Mouse (Mus musculus) liver, embryonic 15.5 days (tissue): ENCODE measurements around the gene Suco. TPM values are rescaled to one million over a fixed set of nuclear protein-coding genes. Genes with fewer than 3 reads are reported as not detected.

Experiments used
- ATAC-seq: fragments of 200-750 bp; cut with Nextera tagmentation; 2 replicates; pipeline ENCODE4 v1.8.0; 2017; ENCODE audit warnings: moderate number of reproducible peaks, mild to moderate bottlenecking, moderate library complexity; ENCODE audit not compliant: insufficient read depth
- H3K27ac ChIP-seq: fragments of 300-500 bp; sonication (generic); replicated peaks from 2 replicates; pipeline ENCODE4 v1.5.1; 2015; ENCODE audit warnings: mild to moderate bottlenecking, inconsistent platforms
- H3K27me3 ChIP-seq: fragments of 300-500 bp; sonication (generic); 2 replicates; pipeline ENCODE4 v1.6.1; 2015; ENCODE audit warnings: mild to moderate bottlenecking, inconsistent platforms
- H3K36me3 ChIP-seq: fragments of 300-500 bp; sonication (generic); replicated peaks from 2 replicates; pipeline ENCODE4 v1.6.1; 2015; ENCODE audit warnings: moderate library complexity, mild to moderate bottlenecking, inconsistent platforms
- H3K4me1 ChIP-seq: fragments of 300-500 bp; sonication (generic); replicated peaks from 2 replicates; pipeline ENCODE4 v1.6.1; 2015; ENCODE audit warnings: inconsistent platforms
- H3K4me2 ChIP-seq: fragments of 300-500 bp; sonication (generic); 2 replicates; pipeline ENCODE4 v1.6.1; 2015; ENCODE audit warnings: moderate library complexity, mild to moderate bottlenecking, inconsistent platforms
- H3K4me3 ChIP-seq: fragments of 300-500 bp; sonication (generic); replicated peaks from 2 replicates; pipeline ENCODE4 v1.5.1; 2015; ENCODE audit warnings: mild to moderate bottlenecking, inconsistent platforms
- H3K9ac ChIP-seq: fragments of 300-500 bp; sonication (generic); 2 replicates; pipeline ENCODE4 v1.6.1; 2015; ENCODE audit warnings: moderate library complexity, mild to moderate bottlenecking, inconsistent platforms
- H3K9me3 ChIP-seq: fragments of 300-500 bp; sonication (generic); replicated peaks from 2 replicates; pipeline ENCODE4 v1.6.1; 2016; ENCODE audit warnings: inconsistent platforms
- WGBS: fragments of 180-500 bp; shearing (Covaris S2); methylation state at CpG from one replicate; pipeline ENCODE4 v1.1.7; 2015; ENCODE audit warnings: mixed read lengths; ENCODE audit not compliant: insufficient replicate concordance; 5-methylcytosine and 5-hydroxymethylcytosine counted together
- polyA plus RNA-seq: library from polyadenylated mRNA; unstranded; fragments of >200 nt; fragmentation: Nextera tagmentation; extraction: Ambion mirVana; gene quantifications from 2 replicates; pipeline ENCODE4 v1.2.1, GENCODE M21; 2015

Gene Suco
- polyA plus RNA-seq, 1 experiment from 2014 or later: 11.1 TPM

DNA sequence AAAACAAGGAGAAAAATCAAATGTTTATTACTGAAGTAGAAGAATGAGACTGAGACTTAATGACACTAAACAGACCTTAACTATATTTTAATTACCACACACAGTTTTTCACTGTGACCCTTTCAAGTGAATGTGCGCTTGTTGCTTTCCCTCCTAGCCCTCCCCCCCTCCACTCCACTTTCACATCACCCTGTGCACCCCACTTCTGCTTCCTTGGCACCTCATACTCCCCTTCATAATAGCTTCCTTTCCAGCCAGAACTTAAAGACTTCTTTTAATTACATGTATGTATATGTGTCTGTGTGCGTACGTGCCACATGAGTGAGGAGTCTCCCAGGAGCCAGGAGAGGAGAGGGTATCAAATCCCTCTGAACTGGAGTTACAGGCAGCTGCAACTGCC lies 12.3 kb upstream of the Suco start:
- H3K4me3 ChIP-seq: no peak overlapping the region
- H3K9ac ChIP-seq: no peak overlapping the region
- peaks cover 34% of the 10 kb centered on the region for H3K4me1 ChIP-seq
- H3K27ac ChIP-seq: no peak overlapping the region
- ATAC-seq: no peak
- H3K36me3 ChIP-seq: no peaks in the 10 kb centered on the region
- WGBS: 95% methylated on average over 3 of the region's 3 CpGs
- H3K4me2 ChIP-seq: no peak overlapping the region
- no peaks in the 10 kb centered on the region for H3K27me3 ChIP-seq
- H3K9me3 ChIP-seq: no peaks in the 10 kb centered on the region

DNA sequence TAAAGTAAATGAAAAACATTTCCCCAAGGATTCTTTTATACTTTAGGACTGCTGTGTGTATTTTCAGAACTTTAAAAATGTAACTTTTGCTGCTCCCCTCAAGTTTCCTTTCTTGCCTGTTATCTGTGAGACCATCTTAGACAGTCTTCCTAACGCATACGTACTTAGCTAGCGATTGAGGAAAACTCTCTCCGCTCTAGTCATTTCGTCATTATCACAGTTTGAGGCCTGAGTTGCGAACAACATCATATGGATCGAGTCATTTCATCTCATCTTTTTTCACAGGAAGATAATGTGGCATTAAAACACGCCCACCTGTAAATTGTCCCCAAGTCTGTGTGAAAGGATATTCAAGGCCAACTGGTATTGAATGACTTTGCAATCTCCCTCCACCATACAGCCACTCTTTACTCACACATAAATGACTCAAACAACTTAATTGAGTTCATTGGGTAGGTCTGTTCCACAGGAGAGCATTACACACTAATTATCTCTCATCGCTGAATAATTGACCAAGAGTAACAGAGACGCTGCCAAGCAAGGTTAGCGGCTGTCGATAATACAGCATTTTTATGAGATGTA lies 11.3 kb upstream of the Suco start:
- Histone ChIP-seq H3K27ac (no peak overlapping the region), H3K9me3 (no peaks in the 10 kb centered on the region), H3K4me2 (no peak overlapping the region), H3K36me3 (no peaks in the 10 kb centered on the region), H3K4me1 (peaks cover 24% of the 10 kb centered on the region), H3K4me3 (no peak overlapping the region), H3K27me3 (no peaks in the 10 kb centered on the region), H3K9ac (no peak overlapping the region)
- WGBS: 45% methylated on average over 12 of the region's 12 CpGs
- no peak for ATAC-seq

DNA sequence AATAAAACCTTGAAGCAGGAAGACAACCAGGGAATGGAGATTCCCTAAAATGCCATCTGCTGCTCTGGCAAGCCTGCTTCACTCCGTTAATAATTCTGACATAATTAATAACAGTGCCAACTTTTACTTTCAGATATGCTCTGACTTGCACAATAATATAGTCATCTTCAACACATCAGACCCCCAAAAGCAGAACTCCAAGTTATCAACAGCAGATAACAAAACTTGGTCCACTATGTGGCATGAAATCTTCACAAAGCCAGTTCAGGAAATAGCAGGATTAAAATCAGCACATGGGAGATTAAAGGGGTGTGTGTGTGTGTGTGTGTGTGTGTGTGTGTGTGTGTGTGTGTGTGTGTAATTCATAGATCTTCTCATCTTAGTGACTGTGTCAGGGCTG lies 9.3 kb upstream of the Suco start:
- Histone ChIP-seq H3K9me3 (no peaks in the 10 kb centered on the region), H3K9ac (no peak overlapping the region), H3K27ac (no peak overlapping the region), H3K4me2 (no peak overlapping the region), H3K27me3 (no peaks in the 10 kb centered on the region), H3K36me3 (no peaks in the 10 kb centered on the region), H3K4me3 (no peak overlapping the region), H3K4me1 (0 out of 2 replicates have a peak, but pooled peaks cover 13% of the 10 kb centered on the region)
- WGBS: 58% methylated on average over 1 of the region's 1 CpGs
- ATAC-seq: no peak

DNA sequence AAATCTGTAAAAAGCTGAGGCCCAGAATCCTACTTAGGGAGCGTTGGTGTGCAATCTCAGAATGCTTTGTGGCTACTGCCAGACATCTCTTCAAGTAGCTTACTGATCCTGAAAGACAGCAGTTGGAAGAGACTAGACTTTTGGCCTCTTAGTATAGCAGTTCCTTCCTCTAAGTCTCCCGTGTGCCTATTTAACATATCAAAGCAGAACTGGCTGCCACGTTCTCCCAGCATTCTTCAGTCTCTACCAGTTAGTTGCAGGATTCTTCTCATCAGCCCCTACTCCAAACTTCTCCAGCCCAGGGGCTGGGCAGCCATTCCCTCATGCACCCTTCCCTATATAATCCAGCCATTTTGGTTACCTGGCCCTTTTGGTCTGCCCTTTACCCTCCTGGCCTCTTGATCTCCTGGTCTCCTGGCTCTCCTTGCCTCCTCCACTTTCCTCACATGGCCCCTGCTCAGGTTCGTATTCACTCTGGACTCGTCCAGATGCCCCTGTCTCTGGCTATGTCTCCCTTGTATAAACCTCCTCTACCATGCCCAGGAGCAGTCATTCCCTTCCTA lies 1.2 kb upstream of the Suco start:
- Histone ChIP-seq H3K9me3 (no peaks in the 10 kb centered on the region), H3K9ac (peak overlapping the region; percentile 99), H3K27ac (peak overlapping the region; percentile 100), H3K4me2 (peak overlapping the region; percentile 80), H3K4me3 (peak overlapping the region; percentile 97), H3K27me3 (no peaks in the 10 kb centered on the region; the same call in 1 of the 2 replicates), H3K36me3 (no peaks in the 10 kb centered on the region), H3K4me1 (peaks cover 21% of the 10 kb centered on the region)
- ATAC-seq: no peak
- 26% methylated on average over 5 of the region's 5 CpGs for WGBS

DNA sequence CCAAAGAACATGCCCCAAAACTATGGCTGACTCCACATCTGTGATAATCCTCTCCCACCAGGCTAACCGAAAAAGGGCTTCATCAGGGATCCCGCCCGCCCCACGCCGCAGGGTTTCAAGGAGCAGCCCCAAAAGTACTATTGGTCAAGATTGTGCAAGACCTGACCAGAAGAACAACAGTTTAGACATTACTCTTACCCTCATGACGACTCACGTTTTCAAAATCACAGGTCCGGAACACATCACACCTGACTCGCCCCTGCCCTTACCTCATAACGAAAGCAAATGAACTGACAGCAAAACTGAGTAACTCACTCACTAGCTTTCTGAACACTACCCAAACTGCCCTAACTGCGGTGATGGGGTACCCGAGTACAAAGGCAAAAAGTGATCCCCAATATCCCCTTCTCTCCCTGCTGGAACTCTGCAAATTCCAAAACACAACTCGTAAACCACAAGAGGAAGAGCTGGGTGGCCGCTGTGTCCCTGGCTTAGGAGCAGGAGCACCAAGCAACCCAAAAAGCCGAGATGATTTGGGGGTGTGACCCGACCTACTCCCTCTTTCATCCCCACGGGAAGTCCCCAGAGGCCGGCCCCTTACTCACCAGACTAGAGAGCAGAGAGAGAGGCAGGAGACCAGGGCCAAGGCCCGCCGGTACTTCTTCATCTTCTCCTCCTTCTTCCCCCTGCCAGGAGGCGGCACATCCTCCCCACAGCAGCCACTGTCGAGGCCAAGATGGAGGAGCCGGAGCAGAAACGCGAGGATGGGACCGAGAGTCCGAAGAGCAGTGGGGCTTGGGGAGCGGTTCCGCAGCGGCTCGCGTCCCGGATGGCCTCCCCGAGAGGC lies 553 bp downstream of the Suco start:
- peak overlapping the region; percentile 100 for H3K27ac ChIP-seq
- H3K4me3 ChIP-seq: peak overlapping the region; percentile 97
- H3K36me3 ChIP-seq: no peaks in the 10 kb centered on the region
- no peaks in the 10 kb centered on the region for H3K9me3 ChIP-seq
- H3K4me1 ChIP-seq: peaks cover 21% of the 10 kb centered on the region
- peak overlapping the region; percentile 67 for H3K4me2 ChIP-seq
- no peaks in the 10 kb centered on the region; the same call in 1 of the 2 replicates for H3K27me3 ChIP-seq
- WGBS: under 1% methylated on average over 34 of the region's 34 CpGs
- peak; percentile 7 for ATAC-seq
- H3K9ac ChIP-seq: peak overlapping the region; percentile 99

DNA sequence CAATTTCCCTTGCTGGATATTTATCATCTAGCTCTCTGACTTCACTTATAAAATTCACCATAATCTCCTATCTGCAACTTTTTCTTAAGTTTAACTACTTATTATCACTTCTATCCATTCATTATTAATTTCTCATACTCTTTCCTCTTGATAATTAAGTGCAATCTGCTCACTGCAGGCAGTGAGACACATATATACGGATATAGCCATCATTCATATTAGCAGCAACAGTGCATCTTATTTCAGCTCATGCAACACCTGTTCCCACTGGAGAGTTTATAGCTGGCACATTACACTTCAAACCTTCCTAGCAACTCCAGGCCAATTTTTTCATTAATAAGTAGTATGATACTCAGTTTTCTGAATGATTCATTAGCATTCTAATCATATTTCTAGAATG lies 7.1 kb downstream of the Suco start:
- no peaks in the 10 kb centered on the region for H3K9me3 ChIP-seq
- peaks cover 33% of the 10 kb centered on the region for H3K4me1 ChIP-seq
- ATAC-seq: no peak
- 47% methylated on average over 1 of the region's 1 CpGs for WGBS
- H3K9ac ChIP-seq: no peak overlapping the region
- no peak overlapping the region for H3K4me2 ChIP-seq
- no peaks in the 10 kb centered on the region for H3K27me3 ChIP-seq
- H3K36me3 ChIP-seq: no peaks in the 10 kb centered on the region
- no peak overlapping the region for H3K4me3 ChIP-seq
- no peak overlapping the region for H3K27ac ChIP-seq

DNA sequence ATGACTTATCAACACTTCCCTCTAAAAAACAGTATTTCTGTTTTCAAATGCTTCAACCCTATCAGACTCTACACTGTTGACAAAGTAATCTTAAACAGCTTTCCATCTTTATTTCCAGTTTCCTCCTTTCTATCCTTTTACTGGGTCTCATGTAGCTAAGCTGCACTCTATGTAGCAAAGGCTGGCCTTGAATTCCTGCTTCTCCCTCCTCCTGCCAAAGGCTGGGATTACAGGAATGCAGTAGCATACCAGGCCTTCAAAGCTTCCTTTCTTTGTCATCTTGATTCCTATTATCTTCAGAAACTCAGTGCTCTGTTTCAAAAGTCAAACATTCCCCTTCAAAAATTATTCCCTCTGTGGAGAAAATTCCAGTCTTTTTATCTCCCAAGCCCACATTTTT lies 8.1 kb downstream of the Suco start:
- no peaks in the 10 kb centered on the region for H3K36me3 ChIP-seq
- H3K27ac ChIP-seq: 0 out of 2 replicates have a peak overlapping the region, but pooled peaks have one; percentile 2
- H3K4me3 ChIP-seq: no peak overlapping the region
- H3K27me3 ChIP-seq: no peaks in the 10 kb centered on the region
- H3K9ac ChIP-seq: no peak overlapping the region
- H3K4me2 ChIP-seq: no peak overlapping the region
- no peak for ATAC-seq
- H3K9me3 ChIP-seq: no peaks in the 10 kb centered on the region
- peaks cover 25% of the 10 kb centered on the region for H3K4me1 ChIP-seq

DNA sequence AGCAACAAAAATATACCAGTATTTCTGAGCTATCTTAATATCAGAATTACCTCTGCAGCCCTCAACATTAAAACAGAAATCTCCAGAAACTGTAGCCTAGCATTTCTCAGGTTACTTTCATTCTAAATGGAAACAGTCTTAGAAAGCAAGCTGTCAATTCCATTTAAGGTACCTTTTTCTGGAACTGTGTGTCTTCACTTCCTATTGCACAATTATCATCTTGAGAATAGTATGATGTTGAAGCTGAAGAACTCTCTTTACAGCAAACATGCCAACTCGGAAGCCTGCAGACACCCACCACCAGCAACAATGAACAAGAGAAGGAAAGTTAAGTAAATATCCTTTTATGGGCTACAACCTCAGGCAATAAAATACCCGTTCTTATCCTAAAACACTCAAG lies 12.7 kb downstream of the Suco start:
- no peak overlapping the region for H3K9ac ChIP-seq
- H3K27me3 ChIP-seq: no peaks in the 10 kb centered on the region
- no peak overlapping the region for H3K27ac ChIP-seq
- peaks cover 13% of the 10 kb centered on the region for H3K4me1 ChIP-seq
- WGBS: 55% methylated on average over 2 of the region's 2 CpGs
- ATAC-seq: no peak
- H3K4me3 ChIP-seq: no peak overlapping the region
- no peak overlapping the region for H3K4me2 ChIP-seq
- 0 out of 2 replicates have a peak, but pooled peaks cover 2% of the 10 kb centered on the region for H3K36me3 ChIP-seq
- H3K9me3 ChIP-seq: no peaks in the 10 kb centered on the region

DNA sequence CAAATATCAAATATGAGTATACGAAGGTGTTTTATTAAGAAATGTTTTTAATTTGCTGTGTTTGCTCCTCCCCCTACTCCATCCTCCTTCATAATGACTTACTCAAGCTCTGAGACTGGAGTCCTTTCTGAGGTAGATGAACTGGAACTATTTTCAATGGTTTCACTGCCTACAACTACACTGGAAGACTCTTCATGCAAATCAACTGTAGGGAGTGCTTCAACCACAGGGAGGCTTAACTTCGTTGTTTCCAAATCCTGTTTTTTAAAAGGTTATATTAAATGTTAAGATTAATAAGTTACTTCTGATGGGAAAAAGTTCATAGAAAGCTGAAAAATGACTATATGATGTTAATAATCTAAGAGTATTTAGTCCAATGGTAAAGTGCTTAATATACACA lies 17.2 kb downstream of the Suco start:
- Histone ChIP-seq H3K27me3 (no peaks in the 10 kb centered on the region), H3K4me1 (no peaks in the 10 kb centered on the region; the same call in 1 of the 2 replicates), H3K9ac (no peak overlapping the region), H3K27ac (no peak overlapping the region), H3K9me3 (no peaks in the 10 kb centered on the region), H3K4me2 (no peak overlapping the region), H3K4me3 (no peak overlapping the region), H3K36me3 (peaks cover 32% of the 10 kb centered on the region)
- WGBS: 84% methylated on average over 2 of the region's 2 CpGs
- no peak for ATAC-seq

DNA sequence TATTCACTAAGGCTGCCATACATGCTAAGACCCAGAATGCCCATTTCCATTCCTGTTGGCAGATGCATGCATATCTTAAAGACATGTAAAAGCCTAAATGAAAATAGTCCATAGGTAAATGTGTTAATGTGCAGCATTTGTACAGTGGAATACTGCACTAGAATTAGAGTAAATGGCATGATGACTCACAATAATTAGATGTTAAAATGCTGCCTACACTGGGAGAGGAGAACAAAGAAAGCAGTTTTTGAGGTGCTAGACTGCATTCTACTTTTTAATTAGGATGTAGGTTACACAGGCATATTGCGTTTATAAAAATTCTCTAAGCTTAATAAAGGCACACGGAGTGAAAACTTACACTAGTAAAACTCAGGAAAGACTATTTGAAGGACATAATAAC lies 49.8 kb downstream of the Suco start:
- H3K9me3 ChIP-seq: no peaks in the 10 kb centered on the region
- H3K27ac ChIP-seq: no peak overlapping the region
- H3K4me2 ChIP-seq: no peak overlapping the region
- no peaks in the 10 kb centered on the region for H3K4me1 ChIP-seq
- no peak for ATAC-seq
- WGBS: 91% methylated on average over 2 of the region's 2 CpGs
- H3K4me3 ChIP-seq: no peak overlapping the region
- no peak overlapping the region for H3K9ac ChIP-seq
- H3K36me3 ChIP-seq: peaks cover 45% of the 10 kb centered on the region
- H3K27me3 ChIP-seq: no peaks in the 10 kb centered on the region

DNA sequence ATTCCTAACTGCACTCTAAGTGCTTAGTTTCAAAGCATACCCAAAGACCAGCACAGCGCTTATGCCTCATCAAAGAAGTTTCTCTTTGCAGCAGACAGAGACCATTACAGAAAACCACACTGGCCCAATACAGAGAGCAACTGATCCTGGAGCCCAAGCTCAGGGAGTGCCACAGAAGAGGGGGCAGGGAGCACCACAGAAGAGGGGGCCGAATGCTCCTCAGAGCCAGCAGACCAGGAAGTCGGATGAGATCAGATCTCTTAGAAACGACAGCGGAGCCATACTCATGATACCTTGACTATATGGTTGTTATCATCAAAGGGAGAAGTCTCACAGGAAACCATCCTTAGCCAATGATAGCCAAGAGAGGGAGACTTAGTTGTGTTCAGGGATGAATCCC lies 67.1 kb downstream of the Suco start:
- Histone ChIP-seq H3K9ac (no peak overlapping the region), H3K4me3 (no peak overlapping the region), H3K36me3 (no peaks in the 10 kb centered on the region), H3K27me3 (no peaks in the 10 kb centered on the region), H3K27ac (no peak overlapping the region), H3K4me1 (peaks cover 5% of the 10 kb centered on the region; the same call in 1 of the 2 replicates), H3K9me3 (no peaks in the 10 kb centered on the region), H3K4me2 (no peak overlapping the region)
- ATAC-seq: no peak
- WGBS: 58% methylated on average over 5 of the region's 5 CpGs
